Mouse (Mus musculus) cerebellum, adult 9-11 months (tissue): ENCODE results near the gene Emb.

ENCODE experiments used
- DNase-seq: peaks from one replicate; pipeline ENCODE4 v3.0.0; 2022

Emb gene

GRCm38 (mm10) chr13:117220501-117221321 is 12.4 kb downstream of the Emb start, which contains the start of gene Gm17509:
Gene Gm17509 (minus strand): TSS chr13:117221075.
- peak; percentile 87 for DNase-seq

- no peak for DNase-seq
These were observed 14.8 kb downstream of the Emb start for GRCm38 (mm10) chr13:117223125-117223524.

- DNase-seq = no peak
These were observed 16.6 kb downstream of the Emb start for GRCm38 (mm10) chr13:117224901-117225300.

GRCm38 (mm10) chr13:117225561-117225960 is 17.2 kb downstream of the Emb start:
- DNase-seq = peak; percentile 67

- no peak for DNase-seq
These were observed 22.2 kb downstream of the Emb start for GRCm38 (mm10) chr13:117230371-117231110.

GRCm38 (mm10) chr13:117233808-117234207 is 25.5 kb downstream of the Emb start:
- no peak for DNase-seq

GRCm38 (mm10) chr13:117234486-117234885 is 26.1 kb downstream of the Emb start:
- DNase-seq = no peak

GRCm38 (mm10) chr13:117235530-117236212 is 27.3 kb downstream of the Emb start:
- peak; percentile 81 for DNase-seq

- DNase-seq = no peak
These were observed 28.8 kb downstream of the Emb start for GRCm38 (mm10) chr13:117237111-117237510.

GRCm38 (mm10) chr13:117242063-117242462 is 33.7 kb downstream of the Emb start:
- DNase-seq = no peak

GRCm38 (mm10) chr13:117242621-117243020 is 34.3 kb downstream of the Emb start:
- DNase-seq = no peak

- DNase-seq = no peak
These were observed 52.4 kb downstream of the Emb start for GRCm38 (mm10) chr13:117260704-117261103.

GRCm38 (mm10) chr13:117266156-117266555 is 57.8 kb downstream of the Emb start:
- DNase-seq = no peak

- DNase-seq = no peak
These were observed 59.6 kb downstream of the Emb start for GRCm38 (mm10) chr13:117267963-117268362.

- DNase-seq = no peak
These were observed 75.7 kb downstream of the Emb start for GRCm38 (mm10) chr13:117284036-117284435.

- DNase-seq = no peak
These were observed 78.6 kb downstream of the Emb start for GRCm38 (mm10) chr13:117286939-117287338.

- DNase-seq = no peak
These were observed 79.1 kb downstream of the Emb start for GRCm38 (mm10) chr13:117287400-117287799.

GRCm38 (mm10) chr13:117289494-117290270 is 81.3 kb downstream of the Emb start:
- peak; percentile 58 for DNase-seq

GRCm38 (mm10) chr13:117311446-117312225 is 103.3 kb downstream of the Emb start:
- peak; percentile 59 for DNase-seq
